In genomic region chr16:85233037-85233436, GRCm38 (mm10) we compare ENCODE assay signal across 32 mouse cellular contexts.
"Had no signal": no experiment of that assay in that cellular context is flagged by ENCODE, and none has a peak within 500 bp of the region (broad histone marks: within the 10 kb centered on the region; RNA-seq: fewer than 3 reads in every experiment).

No protein-coding gene starts in this region.

- H3K27me3 ChIP-seq: heart, embryonic 12.5 days; heart, embryonic 13.5 days; heart, embryonic 15.5 days; hindbrain, embryonic 12.5 days; hindbrain, embryonic 13.5 days; hindbrain, embryonic 15.5 days; intestine, embryonic 15.5 days had no signal

- H3K9ac ChIP-seq: heart, embryonic 12.5 days; heart, embryonic 13.5 days; heart, embryonic 15.5 days; hindbrain, embryonic 12.5 days; hindbrain, embryonic 13.5 days; hindbrain, embryonic 14.5 days; hindbrain, embryonic 15.5 days; intestine, embryonic 15.5 days had no signal

- H3K4me1 ChIP-seq: heart, embryonic 10.5 days; heart, embryonic 12.5 days; heart, embryonic 13.5 days; heart, embryonic 15.5 days; hindbrain, embryonic 10.5 days; hindbrain, embryonic 12.5 days; hindbrain, embryonic 13.5 days; hindbrain, embryonic 15.5 days; intestine, embryonic 15.5 days had no signal

- DNase-seq: heart, adult 18-20 months; heart, adult 2 months; heart, postnatal 10 days; heart, postnatal 14 days; heart, postnatal 36 days; heart, postnatal 4 days; kidney, adult 11 months; kidney, adult 8-10 months; kidney, postnatal 14 days; kidney, postnatal 25 days; kidney, postnatal 36 days; kidney, postnatal 4 days; layer of hippocampus, adult 9-11 months; layer of hippocampus, postnatal 36 days had no signal

- H3K4me2 ChIP-seq: heart, embryonic 11.5 days; heart, embryonic 12.5 days; heart, embryonic 13.5 days; heart, embryonic 15.5 days; hindbrain, embryonic 12.5 days; hindbrain, embryonic 13.5 days; hindbrain, embryonic 14.5 days; hindbrain, embryonic 15.5 days; intestine, embryonic 15.5 days had no signal

- H3K36me3 ChIP-seq: heart, embryonic 10.5 days; heart, embryonic 12.5 days; heart, embryonic 13.5 days; heart, embryonic 15.5 days; hindbrain, embryonic 10.5 days; hindbrain, embryonic 12.5 days; hindbrain, embryonic 13.5 days; hindbrain, embryonic 15.5 days; intestine, embryonic 15.5 days had no signal

- H3K27ac ChIP-seq: heart, adult 2 months; heart, embryonic 10.5 days; heart, embryonic 13.5 days; heart, embryonic 15.5 days; hindbrain, embryonic 10.5 days; hindbrain, embryonic 12.5 days; hindbrain, embryonic 13.5 days; hindbrain, embryonic 14.5 days; hindbrain, embryonic 15.5 days; hindbrain, postnatal 0 days; intestine, embryonic 15.5 days; layer of hippocampus, adult 2 months; left cerebral cortex, adult 2 months had no signal

- ATAC-seq: hindbrain, embryonic 16.5 days; hindbrain, postnatal 0 days; inflammation-experienced regulatory T-cells, adult 6 months; intestine, embryonic 15.5 days; intestine, embryonic 16.5 days; intestine, postnatal 0 days had no signal

- H3K4me3 ChIP-seq: heart, adult 2 months; heart, embryonic 10.5 days; heart, embryonic 12.5 days; heart, embryonic 13.5 days; heart, embryonic 15.5 days; hindbrain, embryonic 10.5 days; hindbrain, embryonic 12.5 days; hindbrain, embryonic 13.5 days; hindbrain, embryonic 15.5 days; intestine, embryonic 15.5 days; layer of hippocampus, adult 2 months; left cerebral cortex, adult 2 months had no signal

- H3K9me3 ChIP-seq: heart, embryonic 10.5 days; heart, embryonic 12.5 days; heart, embryonic 13.5 days; heart, embryonic 15.5 days; hindbrain, embryonic 10.5 days; hindbrain, embryonic 12.5 days; hindbrain, embryonic 13.5 days; hindbrain, embryonic 15.5 days; intestine, embryonic 15.5 days had no signal
